Mouse (Mus musculus): ENCODE measurements around the gene Cmss1.

The Cmss1 gene

GRCm38 (mm10) chr16:57469869-57470268 lies 136.8 kb downstream of the Cmss1 start:
- DNase-seq: no peak

GRCm38 (mm10) chr16:57469301-57469700 lies 137.4 kb downstream of the Cmss1 start:
- no peak for DNase-seq

GRCm38 (mm10) chr16:57465386-57465913 lies 141.2 kb downstream of the Cmss1 start:
- DNase-seq: no peak

GRCm38 (mm10) chr16:57456003-57456402 lies 150.7 kb downstream of the Cmss1 start:
- DNase-seq: no peak

GRCm38 (mm10) chr16:57455573-57455972 lies 151.1 kb downstream of the Cmss1 start:
- no peak for DNase-seq

DNA sequence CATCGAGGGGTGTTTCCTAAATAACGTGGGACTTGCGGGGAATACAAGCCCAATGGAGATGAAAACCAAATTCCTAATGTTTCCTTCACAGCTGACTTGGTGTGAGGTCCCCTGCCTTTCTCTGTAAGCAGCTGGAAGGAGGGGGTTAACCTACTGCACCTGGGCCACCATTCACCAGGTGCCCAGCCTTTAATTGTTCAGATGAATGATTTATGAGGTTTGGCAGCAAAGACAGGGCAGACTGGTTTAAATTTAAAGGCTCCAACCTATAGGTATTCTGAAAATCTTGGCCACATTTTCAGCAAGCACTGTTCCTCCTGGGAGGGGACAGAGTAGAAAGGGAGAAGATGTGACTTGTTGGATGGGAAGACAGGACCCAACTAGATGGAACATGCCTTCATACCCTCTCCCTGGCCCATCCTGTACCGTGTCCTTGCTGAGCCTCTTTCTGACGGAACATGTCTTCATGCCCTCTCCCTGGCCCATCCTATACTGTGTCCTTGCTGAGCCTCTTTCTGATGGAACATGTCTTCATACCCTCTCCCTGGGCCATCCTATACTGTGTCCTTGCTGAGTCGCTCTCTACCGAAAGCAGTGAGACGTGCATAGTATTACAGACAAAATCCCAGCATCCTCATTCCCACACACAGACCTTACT lies 152.4 kb downstream of the Cmss1 start:
- DNase-seq: no peak

DNA sequence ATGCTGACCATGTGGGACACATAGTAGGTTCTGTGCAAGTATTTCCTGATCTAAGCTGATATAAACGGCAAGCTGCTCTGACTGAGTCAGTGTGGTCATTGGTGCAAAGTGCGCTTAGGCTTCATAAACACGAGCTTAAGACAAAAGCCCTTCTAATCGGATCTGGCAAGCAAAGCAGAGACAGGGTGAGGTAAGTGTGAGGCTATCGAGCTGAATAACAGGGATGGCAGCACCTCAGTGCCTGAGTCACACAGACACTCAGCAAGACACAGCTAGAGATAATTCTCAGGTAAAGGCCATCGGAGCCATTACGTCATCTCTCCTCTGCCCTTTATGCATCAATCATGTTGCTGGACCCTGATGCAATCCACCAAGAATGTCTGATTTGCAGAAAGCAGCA lies 153.7 kb downstream of the Cmss1 start:
- no peak for DNase-seq

GRCm38 (mm10) chr16:57445096-57446094 lies 161.3 kb downstream of the Cmss1 start:
- DNase-seq: no peak

DNA sequence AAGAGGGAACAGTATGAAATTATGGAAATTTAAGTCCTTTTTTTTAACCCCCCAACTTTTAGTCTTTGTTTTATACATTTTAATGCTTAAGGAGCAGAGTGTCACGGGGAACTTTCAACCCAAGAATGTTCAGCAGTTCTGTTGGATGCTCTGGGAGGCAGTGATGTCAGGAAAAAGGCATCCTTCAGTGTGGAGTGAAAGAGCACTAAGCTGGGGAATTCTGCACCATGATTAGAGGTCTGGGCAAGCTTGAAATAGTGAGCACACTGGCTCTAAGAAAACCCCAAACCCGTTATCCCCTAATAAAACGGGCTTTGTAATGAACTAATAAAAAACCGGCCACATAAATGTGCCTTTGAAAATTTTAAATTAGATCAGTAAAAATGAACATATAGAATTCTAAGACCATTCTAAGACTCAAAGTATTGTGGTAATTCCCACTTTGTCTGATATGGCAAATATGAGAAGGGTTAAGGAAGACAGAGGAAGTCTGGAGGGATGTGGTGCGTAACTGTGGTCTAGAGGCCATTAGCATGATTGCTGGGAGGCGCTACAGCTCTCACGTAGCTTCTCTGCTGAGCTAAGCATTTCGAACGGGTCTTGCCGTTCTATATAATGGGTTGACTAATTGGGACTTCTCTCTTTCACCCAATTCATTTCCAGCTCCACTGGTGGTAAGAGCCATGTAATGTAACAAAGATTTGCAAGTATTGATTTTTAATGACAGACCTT lies 165.8 kb downstream of the Cmss1 start:
- DNase-seq: no peak

DNA sequence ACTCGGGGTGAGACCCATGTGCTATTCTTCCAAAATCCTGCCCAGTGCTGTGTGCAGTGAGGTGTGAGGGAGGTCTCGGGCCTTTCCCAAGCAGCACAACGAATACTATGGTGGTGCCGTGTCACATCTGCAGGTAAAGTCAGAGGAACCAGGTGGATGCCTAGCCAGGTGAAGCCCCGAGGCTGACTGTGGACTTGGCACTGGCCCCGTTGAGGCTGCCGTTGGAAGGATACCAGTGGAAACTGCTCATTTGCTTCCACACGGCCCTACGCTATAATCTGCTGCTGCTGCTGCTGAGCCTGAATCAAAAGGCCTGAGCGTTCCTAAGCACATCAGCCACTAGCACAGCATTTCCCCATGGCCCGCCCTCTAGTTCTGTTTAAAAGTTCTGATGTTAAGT lies 167.5 kb downstream of the Cmss1 start:
- DNase-seq: no peak

- DNase-seq: no peak
These were observed 168.4 kb downstream of the Cmss1 start for GRCm38 (mm10) chr16:57438288-57438685.

- DNase-seq: no peak
These were observed 169.0 kb downstream of the Cmss1 start for GRCm38 (mm10) chr16:57437523-57438287.

GRCm38 (mm10) chr16:57434640-57435039 lies 172.0 kb downstream of the Cmss1 start:
- peak; percentile 22 to 23 for DNase-seq

DNA sequence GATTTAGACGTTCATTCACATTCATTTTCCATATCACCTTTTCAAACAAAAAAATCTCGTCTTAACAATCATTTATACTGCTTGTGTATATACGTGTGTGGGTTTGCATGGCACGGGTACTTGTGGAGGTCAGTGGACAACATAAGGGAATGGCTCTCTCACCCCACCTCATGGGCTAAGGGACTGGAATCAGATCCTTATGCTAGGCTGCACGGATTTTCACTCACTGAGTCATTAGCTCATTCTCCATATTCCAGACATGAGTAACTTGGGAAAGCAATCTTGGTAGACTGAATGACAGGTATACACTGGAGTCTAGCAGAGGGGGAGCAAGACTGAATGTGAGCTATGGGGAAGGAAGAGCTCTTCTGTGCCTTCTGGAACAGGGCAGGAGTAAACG lies 173.0 kb downstream of the Cmss1 start:
- no peak for DNase-seq

- no peak for DNase-seq
These were observed 173.5 kb downstream of the Cmss1 start for GRCm38 (mm10) chr16:57433173-57433572.

DNA sequence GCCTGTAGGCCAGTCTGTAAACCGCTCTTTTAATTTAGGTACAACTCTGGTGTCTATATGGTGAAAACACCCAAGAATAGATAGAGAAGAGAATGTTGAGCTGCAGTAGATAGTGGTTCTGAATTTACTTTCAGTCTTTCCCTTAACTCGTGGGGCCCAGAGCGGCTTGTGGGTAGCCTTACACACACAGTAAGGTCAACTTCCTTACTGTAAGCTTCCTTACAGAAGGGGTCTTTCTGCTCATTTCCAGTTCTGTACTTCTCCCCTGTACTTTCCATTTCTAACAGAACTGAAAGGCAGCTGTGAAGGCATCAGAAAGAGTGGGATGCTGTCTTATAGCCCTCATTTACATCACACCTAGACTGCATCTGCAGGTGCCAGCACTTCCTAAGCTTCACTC lies 175.4 kb downstream of the Cmss1 start:
- no peak for DNase-seq

DNA sequence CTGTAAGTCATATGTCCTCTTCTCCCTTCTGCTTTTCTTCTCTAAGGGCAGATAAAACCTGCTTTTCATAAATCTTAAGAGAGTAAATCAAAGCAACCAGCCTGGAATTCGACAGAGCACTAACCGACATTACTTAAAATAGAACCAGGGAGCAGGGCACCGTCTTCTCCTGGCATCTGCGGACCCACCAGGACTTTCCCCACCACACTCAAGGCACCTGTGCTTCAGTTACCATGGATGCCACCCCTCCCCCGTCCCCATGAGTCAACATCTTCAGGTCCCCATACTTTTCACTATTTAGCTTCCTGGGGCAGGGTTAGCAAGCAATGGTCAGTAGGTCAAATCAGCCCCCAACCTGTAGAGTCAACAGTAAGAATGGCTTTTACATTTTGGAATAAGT lies 177.7 kb downstream of the Cmss1 start:
- no peak for DNase-seq

DNA sequence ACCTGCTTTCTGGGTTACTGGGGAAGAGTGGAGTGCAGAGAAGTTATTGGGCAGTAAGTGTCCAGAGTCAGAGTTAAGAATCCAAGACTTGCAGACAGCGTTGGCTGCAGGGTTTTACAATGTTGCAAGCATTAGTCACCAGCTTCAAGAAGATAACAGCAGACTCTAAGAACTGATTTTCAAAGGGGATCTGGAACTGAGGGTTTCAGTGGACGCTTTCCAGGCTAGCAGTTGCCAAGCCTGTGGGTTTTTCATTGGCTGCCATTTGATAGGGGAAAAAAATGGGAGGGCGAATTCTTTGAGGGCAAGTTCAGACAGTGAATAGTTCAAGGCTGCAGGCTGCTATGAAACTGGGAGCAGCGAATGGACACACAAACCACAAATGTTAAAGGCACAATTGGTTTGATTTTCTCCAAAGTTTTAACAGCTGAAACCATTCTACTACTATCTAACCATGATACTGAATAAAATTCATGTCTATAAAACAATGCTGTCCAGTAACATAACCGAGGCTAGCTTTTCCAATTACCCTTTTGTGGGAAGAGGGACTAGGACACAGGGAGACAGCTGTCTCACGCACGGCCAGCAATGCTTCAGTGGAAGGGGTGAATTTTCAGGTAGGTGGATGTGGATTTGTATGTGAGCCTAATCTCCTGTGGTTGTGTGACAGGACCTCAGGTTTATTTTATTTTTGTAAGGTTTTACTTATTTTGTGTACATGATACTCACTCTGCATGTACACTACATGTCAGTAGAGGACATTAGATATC lies 179.0 kb downstream of the Cmss1 start:
- DNase-seq: no peak

DNA sequence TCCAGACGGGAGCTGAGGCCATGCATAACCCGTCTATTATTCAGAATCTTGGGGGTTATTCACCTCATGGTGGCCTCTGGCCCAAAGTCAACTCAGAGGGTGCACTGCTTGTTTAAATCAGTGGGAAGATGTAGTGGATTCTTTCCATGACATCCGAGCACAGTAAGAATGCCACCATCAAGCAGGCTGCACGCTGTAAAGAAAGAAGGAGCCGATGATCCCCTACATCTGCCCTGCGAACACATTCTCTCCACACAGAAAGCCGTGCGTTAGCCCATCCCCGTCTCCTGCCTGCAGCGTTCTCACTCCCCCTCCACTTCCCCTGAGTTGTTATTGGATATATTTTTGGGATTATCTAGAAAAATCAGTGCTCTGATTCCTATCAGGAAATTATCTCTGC lies 180.0 kb downstream of the Cmss1 start:
- no peak for DNase-seq

DNA sequence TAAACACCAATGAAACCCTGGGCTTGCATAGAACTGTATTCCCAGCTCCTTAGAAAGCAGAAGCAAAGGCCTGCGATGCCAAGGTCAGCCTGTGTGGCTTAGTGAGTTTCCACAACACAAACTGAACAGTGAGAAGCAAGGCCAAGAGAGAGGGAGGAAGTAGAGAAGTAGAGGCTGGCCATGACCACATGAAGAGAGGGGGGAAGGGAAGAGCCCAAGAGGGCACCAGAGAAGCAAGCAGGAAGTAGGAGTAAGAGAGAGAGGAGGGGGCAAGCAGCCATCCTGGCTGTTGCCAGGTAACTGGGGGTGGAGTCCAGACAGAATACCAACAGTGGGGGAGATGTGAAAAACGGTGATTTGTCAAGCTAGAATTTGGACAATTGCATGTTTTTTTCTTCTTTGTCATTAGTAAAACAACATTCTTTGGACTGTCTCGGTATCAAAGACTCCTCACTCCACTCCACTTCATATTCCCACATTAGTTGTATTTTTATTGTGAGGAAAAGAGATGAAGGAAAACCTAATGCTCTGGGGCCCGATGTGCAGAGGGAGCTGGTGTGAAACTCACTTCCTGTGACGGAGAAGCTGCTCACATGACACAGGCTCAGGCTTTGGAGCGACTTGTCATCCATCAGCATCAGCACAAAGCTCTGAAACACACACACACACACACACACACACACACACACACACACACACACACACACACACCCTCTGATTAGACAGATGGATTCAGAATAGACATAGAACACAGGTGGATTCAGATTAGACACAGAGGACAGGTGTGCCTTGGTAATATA lies 183.5 kb downstream of the Cmss1 start:
- peak; percentile 46 to 68 for DNase-seq

Measured in thymus, postnatal 36 days (tissue).